Mouse (Mus musculus): ENCODE measurements at regions not wholly inside any gene's neighbourhood (a gene's known extent, or its start where the extent isn't known, plus 50 kb on each side); places are given as distances from the start of the nearest gene placed in this dataset.

DNA sequence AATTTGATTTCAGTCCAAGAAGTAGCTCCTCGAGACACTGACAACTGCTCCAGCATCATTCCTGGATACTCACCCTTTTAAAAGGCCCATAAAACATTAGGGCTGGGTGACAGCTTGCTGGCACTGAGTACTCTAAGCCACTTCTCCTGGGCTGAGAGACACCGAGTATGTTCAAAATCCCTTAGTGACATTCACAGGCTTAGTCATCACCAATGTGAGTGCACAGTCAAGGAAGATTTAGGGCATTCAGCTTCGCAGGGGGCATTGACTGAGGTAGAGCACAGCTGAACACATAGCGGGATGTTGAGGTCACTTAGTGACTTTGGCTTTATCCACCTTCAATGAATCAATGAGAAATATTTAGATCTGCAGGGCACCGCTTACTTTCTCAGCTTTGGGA is 210.8 kb upstream of the Hnrnpa3 start:
- Histone ChIP-seq H3K4me2 (ENCODE audit: insufficient read depth, low read depth, poor library complexity, severe bottlenecking) (no peak overlapping the region), H3K4me3 (replicated peaks in 1 of 3; ENCODE audit: low read depth in 2 of 3, low read length in 2 of 3, poor library complexity in 1 of 3) (no peak overlapping the region), H3K9me3 (replicated peaks; ENCODE audit: low read length) (no peaks in the 10 kb centered on the region), H3K4me1 (ENCODE audit: control insufficient read depth in 1 of 2, insufficient read depth in 2 of 2) (no peaks in the 10 kb centered on the region), H3K79me2 (replicated peaks; ENCODE audit: control insufficient read depth, extremely low read depth, insufficient read depth, poor library complexity, severe bottlenecking) (no peaks in the 10 kb centered on the region), H3K9ac (ENCODE audit: insufficient read depth, low read depth) (no peak overlapping the region), H3K27ac (ENCODE audit: insufficient read depth, low read depth) (no peak overlapping the region), H3K27me3 (replicated peaks) (no peaks in the 10 kb centered on the region), H3K36me3 (replicated peaks in 1 of 2; ENCODE audit: control insufficient read depth in 1 of 2, insufficient read depth in 1 of 2, low read length in 1 of 2) (no peaks in the 10 kb centered on the region)
- in situ Hi-C loops (cut with MboI; ENCODE audit: low pct_ligation_motif_present, low pct_unique_long_range_greater_than_20kb, low sequenced_read_pairs), result no loop called here
- TF ChIP-seq USF1 (IDR thresholded peaks at IDR 0.05; ENCODE audit: low read depth, low read length) (no peak), TCF12 (IDR thresholded peaks at IDR 0.05; ENCODE audit: low read depth, low read length) (no peak), ZC3H11A (IDR thresholded peaks at IDR 0.05; ENCODE audit: low read depth, low read length) (no peak), HCFC1 (IDR thresholded peaks at IDR 0.05; ENCODE audit: low read depth, low read length) (no peak), SMC3 (IDR thresholded peaks at IDR 0.05; ENCODE audit: low read depth, low read length) (no peak), RAD21 (IDR thresholded peaks at IDR 0.05; ENCODE audit: low read depth, low read length) (no peak), ZKSCAN1 (IDR thresholded peaks at IDR 0.05; ENCODE audit: borderline replicate concordance, low read depth, low read length) (no peak), JUND (conservative IDR thresholded peaks at IDR 0.05; ENCODE audit: low read depth, low read length) (no peak), E2F4 (IDR thresholded peaks at IDR 0.05; ENCODE audit: insufficient replicate concordance, low read depth, low read length) (no peak), NELFE (IDR thresholded peaks at IDR 0.05; ENCODE audit: low read depth, low read length) (no peak), EP300 (IDR thresholded peaks at IDR 0.05; ENCODE audit: low read length) (no peak), MXI1 (IDR thresholded peaks at IDR 0.05; ENCODE audit: low read depth, low read length) (no peak), MYC (IDR thresholded peaks at IDR 0.05; ENCODE audit: low read depth, low read length) (no peak)
- DNase-seq (ENCODE audit: extremely low read depth), result no peak
- dilution Hi-C loops (cut with MboI; ENCODE audit: extremely low pct_ligation_motif_present, extremely low pct_unique_long_range_greater_than_20kb, low sequenced_read_pairs), result no loop called here

DNA sequence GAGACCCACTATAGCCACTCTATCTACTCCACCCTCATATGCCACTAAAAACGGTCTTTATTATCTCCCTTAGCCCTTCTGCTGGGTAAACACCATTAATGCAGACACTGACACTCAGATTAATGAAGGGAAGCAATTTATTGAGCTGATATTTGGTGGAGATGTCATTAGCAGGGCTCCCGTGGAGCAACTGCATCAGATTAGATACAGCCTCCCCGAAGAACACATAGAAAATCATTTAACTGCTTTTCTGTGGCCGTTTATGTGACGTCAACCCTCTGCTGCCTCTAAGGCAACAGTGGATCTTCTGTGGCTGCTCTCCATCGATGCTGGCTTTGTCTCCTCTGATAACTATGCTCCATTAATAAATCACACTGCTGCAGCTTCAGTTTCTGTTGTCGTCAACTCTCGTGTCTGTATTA is 207.2 kb upstream of the Hnrnpa3 start:
- Histone ChIP-seq H3K79me2 (replicated peaks; ENCODE audit: control insufficient read depth, extremely low read depth, insufficient read depth, poor library complexity, severe bottlenecking) (no peaks in the 10 kb centered on the region), H3K4me3 (replicated peaks in 1 of 3; ENCODE audit: low read depth in 2 of 3, low read length in 2 of 3, poor library complexity in 1 of 3) (no peak overlapping the region), H3K9me3 (replicated peaks; ENCODE audit: low read length) (no peaks in the 10 kb centered on the region), H3K27ac (ENCODE audit: insufficient read depth, low read depth) (no peak overlapping the region), H3K9ac (ENCODE audit: insufficient read depth, low read depth) (no peak overlapping the region), H3K36me3 (replicated peaks in 1 of 2; ENCODE audit: control insufficient read depth in 1 of 2, insufficient read depth in 1 of 2, low read length in 1 of 2) (no peaks in the 10 kb centered on the region), H3K27me3 (replicated peaks) (no peaks in the 10 kb centered on the region), H3K4me2 (ENCODE audit: insufficient read depth, low read depth, poor library complexity, severe bottlenecking) (no peak overlapping the region), H3K4me1 (ENCODE audit: control insufficient read depth in 1 of 2, insufficient read depth in 2 of 2) (peaks cover 0 to 7% of the 10 kb centered on the region in 2 experiments; a peak in 2 of 4 replicates)
- in situ Hi-C loops (cut with MboI; ENCODE audit: low pct_ligation_motif_present, low pct_unique_long_range_greater_than_20kb, low sequenced_read_pairs) (loop anchor here (25.0 kb wide), 1 partner anchor 135 kb away; no protein-coding TSS in a partner anchor), dilution Hi-C loops (cut with MboI; ENCODE audit: extremely low pct_ligation_motif_present, extremely low pct_unique_long_range_greater_than_20kb, low sequenced_read_pairs) (no loop called here)
- no peak for DNase-seq (ENCODE audit: extremely low read depth)
- no peak for TF ChIP-seq ETS1 (conservative IDR thresholded peaks at IDR 0.05; ENCODE audit: low read depth, low read length)
- TF ChIP-seq NRF1 (IDR thresholded peaks at IDR 0.05; ENCODE audit: low read depth, low read length), result no peak
- TF ChIP-seq ZMIZ1 (IDR thresholded peaks at IDR 0.05; ENCODE audit: low read depth, low read length), result no peak
- no peak for TF ChIP-seq RAD21 (IDR thresholded peaks at IDR 0.05; ENCODE audit: low read depth, low read length)
- no peak for TF ChIP-seq PAX5 (IDR thresholded peaks at IDR 0.05; ENCODE audit: low read length)
- no peak for TF ChIP-seq IRF4 (IDR thresholded peaks at IDR 0.05; ENCODE audit: low read depth, low read length)
- no peak for TF ChIP-seq TCF12 (IDR thresholded peaks at IDR 0.05; ENCODE audit: low read depth, low read length)
